Mouse (Mus musculus) heart, adult 2 months (tissue): ENCODE results near the gene Sorcs2. TPM values are rescaled to one million over a fixed set of nuclear protein-coding genes. Genes with fewer than 3 reads are reported as not detected.
A peak's percentile ranks its signal among the peaks of the same experiment; 100 is the strongest.

Experiments used
- DNase-seq, 2 experiments: peaks; one replicate each; pipeline ENCODE4 v3.0.0; 2021
- H3K27ac ChIP-seq: fragments of 200-600 bp; 2 replicates; pipeline ENCODE4 v1.8.1; 2022
- H3K27me3 ChIP-seq: fragments of 200-500 bp; 2 replicates; pipeline ENCODE4 v1.6.1; 2012; ENCODE audit warnings: mild to moderate bottlenecking, low read length, inconsistent platforms, mixed read lengths; ENCODE audit not compliant: control insufficient read depth, insufficient read depth
- H3K36me3 ChIP-seq: fragments of 200-500 bp; 2 replicates; pipeline ENCODE4 v1.6.1; 2012; ENCODE audit warnings: low read length, inconsistent platforms; ENCODE audit not compliant: control insufficient read depth, insufficient read depth
- H3K4me1 ChIP-seq: fragments of 200-500 bp; 2 replicates; pipeline ENCODE4 v1.6.1; 2011; ENCODE audit warnings: low read length; ENCODE audit not compliant: control insufficient read depth, insufficient read depth
- H3K4me3 ChIP-seq: fragments of 200-600 bp; 2 replicates; pipeline ENCODE4 v1.8.1; 2022
- H3K79me2 ChIP-seq: fragments of 200-500 bp; replicated peaks from 2 replicates; pipeline ENCODE4 v1.6.1; 2012; ENCODE audit warnings: mild to moderate bottlenecking, inconsistent platforms, low read length, moderate library complexity, mixed read lengths; ENCODE audit not compliant: control insufficient read depth, insufficient read depth
- H3K9ac ChIP-seq: fragments of 200-500 bp; 2 replicates; pipeline ENCODE4 v1.6.1; 2012; ENCODE audit warnings: low read depth, mild to moderate bottlenecking, control low read depth, inconsistent platforms, low read length, mixed read lengths
- CTCF ChIP-seq: fragments of 200-600 bp; IDR thresholded peaks from 2 replicates; pipeline ENCODE4 v1.8.1; 2022; ENCODE audit warnings: antibody characterized with exemption, mild to moderate bottlenecking, moderate library complexity
- EP300 ChIP-seq: fragments of 200-500 bp; IDR thresholded peaks from 2 replicates; pipeline ENCODE4 v1.6.1; 2011; ENCODE audit warnings: low read depth, low read length, control low read depth; ENCODE audit not compliant: insufficient read depth
- POLR2A ChIP-seq: fragments of 200-500 bp; IDR thresholded peaks from 2 replicates; pipeline ENCODE4 v1.6.1; 2011; ENCODE audit warnings: mild to moderate bottlenecking, low read depth, low read length, control low read depth; ENCODE audit not compliant: insufficient read depth
- WGBS: fragments of 180-500 bp; shearing (Covaris S2); methylation state at CpG from one replicate; pipeline ENCODE4 v1.1.7; 2018; 5-methylcytosine and 5-hydroxymethylcytosine counted together
- intact Hi-C: fragments of 180-260 bp; cut with DNase I; formaldehyde crosslinking; loops from one replicate; pipeline ENCODE4 v1.15.1; 2025
- polyA plus RNA-seq: library from polyadenylated mRNA; depleted of rRNA; stranded (reverse); fragments of >200 nt; gene quantifications from 2 replicates; pipeline ENCODE4 v1.2.3, GENCODE M21; 2012
- total RNA-seq, 2 experiments: library from RNA; stranded (reverse); gene quantifications; 2 replicates each; pipeline ENCODE4 v1.2.3; 2021

The Sorcs2 gene
- total and polyA plus RNA-seq, 3 experiments = 6.0 to 9.0 (median 7.7) TPM

DNA sequence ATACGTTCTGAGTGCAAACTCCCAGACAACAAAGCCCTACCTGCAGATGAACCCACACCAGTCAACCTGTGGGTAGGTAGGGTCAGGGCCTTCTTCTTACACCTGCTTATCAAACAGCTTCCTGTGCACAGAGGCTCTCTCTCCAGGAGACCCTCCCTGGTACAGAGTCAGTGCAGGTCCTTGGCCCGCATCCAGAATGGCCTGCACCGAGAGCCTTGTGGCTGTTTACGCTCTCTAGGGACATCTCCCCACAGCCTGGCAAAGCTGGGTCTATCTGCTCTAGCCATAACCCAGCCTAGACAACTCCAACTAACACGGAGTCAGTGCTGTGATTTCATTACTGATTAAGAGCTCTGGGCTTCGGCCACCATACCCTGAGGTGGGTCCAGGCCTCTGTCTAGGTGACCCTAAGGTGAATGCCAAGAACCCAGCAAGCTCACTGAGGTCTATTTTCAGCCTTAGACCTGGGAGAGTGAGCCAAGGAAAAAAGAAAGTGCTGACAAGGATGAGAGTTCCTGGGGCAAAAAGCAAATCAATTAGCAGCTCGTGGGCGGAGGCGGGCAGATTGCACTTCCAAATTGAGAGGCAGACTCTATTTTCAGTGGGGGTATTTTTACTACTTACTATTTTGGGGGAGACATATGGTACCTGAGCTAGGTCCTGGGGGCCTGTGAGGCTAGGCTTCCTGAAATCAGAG is 313.9 kb downstream of the Sorcs2 start:
- intact Hi-C loops = no loop called here
- 0 out of 2 replicates have a peak, but pooled peaks have one; percentile 42 for TF ChIP-seq EP300
- TF ChIP-seq POLR2A = no peak
- DNase-seq = peak in 1 of 2 experiments; percentile 42
- Histone ChIP-seq H3K4me1 (peaks cover 9% of the 10 kb centered on the region; the same call in 1 of the 2 replicates), H3K79me2 (no peaks in the 10 kb centered on the region), H3K4me3 (no peak overlapping the region), H3K9ac (no peak overlapping the region), H3K36me3 (no peaks in the 10 kb centered on the region), H3K27ac (peak overlapping the region; percentile 40), H3K27me3 (no peaks in the 10 kb centered on the region)
- 60% methylated on average over 9 of the region's 9 CpGs for WGBS

DNA sequence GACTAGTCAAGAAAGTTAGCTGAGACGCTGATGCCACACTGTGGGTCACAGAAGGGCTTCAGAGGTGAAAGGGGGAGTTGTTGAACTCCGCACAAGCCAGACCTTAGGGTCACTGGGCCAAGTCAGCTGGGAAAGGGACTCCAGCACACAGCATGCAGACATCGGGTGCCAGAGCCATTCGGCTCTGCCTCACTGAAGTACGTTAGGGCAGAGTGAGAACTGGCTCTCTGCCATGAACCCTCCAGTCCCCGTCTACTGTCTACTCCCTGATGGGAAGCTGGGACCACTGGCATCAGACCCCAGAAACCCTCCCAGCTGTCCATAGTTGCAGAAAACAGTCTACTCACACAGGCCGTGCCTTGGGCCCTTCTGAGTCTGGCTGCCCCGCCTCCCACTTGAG is 316.9 kb downstream of the Sorcs2 start:
- peaks cover 8% of the 10 kb centered on the region; the same call in 1 of the 2 replicates for H3K4me1 ChIP-seq
- no peak overlapping the region for H3K4me3 ChIP-seq
- no peak overlapping the region for H3K9ac ChIP-seq
- no peaks in the 10 kb centered on the region for H3K79me2 ChIP-seq
- H3K27ac ChIP-seq = no peak overlapping the region
- no peaks in the 10 kb centered on the region for H3K27me3 ChIP-seq
- intact Hi-C loops = no loop called here
- no peak for DNase-seq
- TF ChIP-seq POLR2A (no peak), EP300 (no peak), CTCF (no peak)
- 67% methylated on average over 8 of the region's 8 CpGs for WGBS
- H3K36me3 ChIP-seq = no peaks in the 10 kb centered on the region

DNA sequence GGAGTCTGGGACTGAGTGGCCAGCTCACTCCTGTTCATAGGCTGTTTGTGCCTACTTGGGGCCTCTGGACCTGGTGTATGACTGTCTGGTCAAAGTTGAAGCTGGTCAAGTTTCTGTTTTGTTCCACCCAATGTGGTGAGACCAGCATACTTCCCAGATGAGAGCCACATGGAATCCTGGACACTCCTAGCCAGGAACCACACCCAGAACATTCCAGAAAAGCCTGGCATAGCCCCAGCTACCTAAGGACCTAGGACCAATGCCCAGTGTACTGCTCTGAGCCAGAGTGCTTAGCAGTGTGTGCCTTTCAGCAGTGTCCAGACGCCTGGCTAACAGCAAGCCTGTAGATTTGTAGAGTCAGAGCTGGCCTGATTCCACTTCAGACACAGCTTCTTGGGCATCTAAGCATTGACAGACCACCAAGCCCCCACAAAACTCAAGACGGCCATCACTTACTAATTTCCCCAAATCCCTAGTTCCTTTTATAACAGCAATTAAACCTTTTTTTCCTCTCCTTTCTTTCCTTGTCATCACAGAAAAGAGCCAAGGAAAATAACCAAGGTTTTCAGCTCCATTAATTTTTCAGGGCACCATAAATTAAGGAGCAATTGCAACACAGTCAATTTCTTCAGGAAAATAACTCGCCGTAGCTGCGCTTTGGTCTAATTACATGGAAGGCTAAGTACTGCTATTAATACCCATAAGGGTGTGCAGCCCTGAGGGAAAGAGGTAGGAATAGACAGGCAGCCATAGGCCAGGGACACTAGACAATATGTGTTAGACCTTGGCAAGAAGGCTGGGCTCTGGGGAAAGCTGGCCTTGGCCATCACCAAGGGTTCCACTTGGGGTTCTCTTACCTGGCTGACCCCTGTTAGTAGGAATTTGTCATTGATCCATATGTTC is 322.5 kb downstream of the Sorcs2 start:
- Histone ChIP-seq H3K9ac (no peak overlapping the region), H3K4me3 (no peak overlapping the region), H3K27ac (peak overlapping the region; percentile 47), H3K4me1 (peaks cover 4% of the 10 kb centered on the region), H3K27me3 (no peaks in the 10 kb centered on the region), H3K36me3 (no peaks in the 10 kb centered on the region), H3K79me2 (no peaks in the 10 kb centered on the region)
- no peak for TF ChIP-seq CTCF
- TF ChIP-seq EP300 = peak; percentile 72; the same call in 1 of the 2 replicates
- TF ChIP-seq POLR2A = no peak
- intact Hi-C loops = loop anchor here (5.0 kb wide), 1 partner anchor 62 kb away; no protein-coding TSS in a partner anchor
- peak; percentile 68 to 78 for DNase-seq
- WGBS = 46% methylated on average over 5 of the region's 5 CpGs

DNA sequence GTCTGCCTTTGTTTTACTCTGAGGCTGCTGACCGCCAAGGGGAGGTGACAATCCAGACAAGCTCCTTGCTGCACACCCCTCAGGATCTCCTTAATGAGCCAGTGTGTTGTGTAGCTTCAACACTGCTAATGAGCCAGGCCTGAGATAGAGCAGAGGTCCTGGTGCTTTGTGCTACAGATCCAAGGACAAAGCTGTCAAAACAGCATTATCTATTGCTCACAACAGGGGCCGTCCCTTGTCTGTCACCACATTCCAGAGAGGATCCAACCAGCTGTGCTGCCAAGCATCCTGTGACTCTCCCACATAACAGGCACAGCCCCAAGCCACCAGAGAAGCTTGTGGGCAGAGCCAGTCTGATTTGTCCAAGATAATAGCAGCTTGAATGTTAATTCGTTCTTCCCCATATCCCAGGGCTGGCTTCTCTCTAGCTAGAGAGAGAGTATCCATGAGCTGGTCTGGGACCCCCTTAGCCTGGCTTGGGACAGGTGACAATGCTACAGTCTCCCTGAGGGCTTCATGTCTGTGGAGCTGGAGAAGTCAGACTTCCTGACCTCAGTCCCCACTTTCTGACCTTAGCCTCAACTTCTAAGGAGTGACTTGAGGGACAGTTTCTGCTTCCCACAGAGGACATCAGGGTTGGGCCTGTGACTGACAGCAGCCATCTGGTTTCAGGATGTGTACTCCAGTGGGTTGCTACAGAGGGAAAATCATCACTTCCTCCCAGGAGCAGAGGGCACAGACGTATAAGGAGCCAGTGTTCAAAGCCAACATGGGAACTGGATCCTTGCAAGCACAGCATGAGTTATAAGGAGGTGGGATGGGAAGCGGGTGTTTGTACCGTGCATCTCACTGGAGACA is 328.2 kb downstream of the Sorcs2 start:
- intact Hi-C loops = no loop called here
- no peaks in the 10 kb centered on the region for H3K27me3 ChIP-seq
- TF ChIP-seq POLR2A (no peak), CTCF (no peak), EP300 (peak; percentile 43; the same call in 1 of the 2 replicates)
- WGBS = 41% methylated on average over 6 of the region's 6 CpGs
- H3K36me3 ChIP-seq = no peaks in the 10 kb centered on the region
- no peak overlapping the region for H3K4me3 ChIP-seq
- H3K27ac ChIP-seq = no peak overlapping the region
- peaks cover 6% of the 10 kb centered on the region for H3K4me1 ChIP-seq
- DNase-seq = peak in 1 of 2 experiments; percentile 20
- H3K9ac ChIP-seq = no peak overlapping the region
- H3K79me2 ChIP-seq = no peaks in the 10 kb centered on the region

DNA sequence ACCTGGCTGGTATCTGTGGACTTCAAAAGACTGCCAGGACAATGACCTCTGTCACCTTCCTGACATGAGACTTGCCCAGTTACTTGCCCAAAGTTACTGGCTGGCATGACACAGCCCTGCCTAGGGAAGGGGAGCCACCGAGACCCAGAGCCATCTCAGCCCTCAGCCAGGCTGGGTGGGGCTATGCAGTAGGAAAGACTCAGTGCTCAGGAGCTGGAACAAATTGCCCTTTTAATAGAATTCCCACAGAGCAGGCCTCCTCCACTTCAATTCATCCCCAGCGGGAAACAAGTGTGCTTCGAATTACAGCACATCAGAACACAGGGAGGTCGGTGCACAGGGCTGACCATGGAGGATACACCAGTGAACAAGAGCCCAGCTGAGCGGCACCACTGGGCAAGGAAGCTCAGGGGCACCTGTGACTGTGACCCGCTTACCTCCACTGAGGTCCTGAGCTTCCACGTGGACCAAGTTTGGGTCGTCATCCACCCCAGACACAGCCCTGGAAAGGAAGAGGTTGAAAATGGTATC is 330.2 kb downstream of the Sorcs2 start:
- Histone ChIP-seq H3K9ac (no peak overlapping the region), H3K27me3 (no peaks in the 10 kb centered on the region), H3K27ac (no peak overlapping the region), H3K4me1 (peaks cover 6% of the 10 kb centered on the region), H3K36me3 (no peaks in the 10 kb centered on the region), H3K79me2 (no peaks in the 10 kb centered on the region), H3K4me3 (no peak overlapping the region)
- no peak for DNase-seq
- WGBS = 84% methylated on average over 8 of the region's 8 CpGs
- TF ChIP-seq CTCF (no peak), EP300 (no peak), POLR2A (no peak)
- intact Hi-C loops = no loop called here
